In genomic region chr2:32248377-32249361, GRCm38 (mm10) we compare ENCODE assay signal across 15 mouse cellular contexts. TPM values are rescaled to one million over a fixed set of nuclear protein-coding genes. Genes with fewer than 3 reads are reported as not detected.
DNase-seq lines count a peak whose midpoint lies in the region; ATAC-seq lines count a peak whose summit lies in the region.
"Had no signal": no experiment of that assay in that cellular context is flagged by ENCODE, and none has a peak within 500 bp of the region (broad histone marks: within the 10 kb centered on the region; RNA-seq: fewer than 3 reads in every experiment).

No protein-coding gene starts in this region.

- peak; percentile 42 for DNase-seq in kidney, adult 11 months
- DNase-seq in adrenal gland, postnatal 10 days: peak; percentile 79
- DNase-seq in gastrocnemius, postnatal 10 days: peak; percentile 53
- peak; percentile 36 for DNase-seq in lung, postnatal 25 days (ENCODE audit: low spot score)
- no peak for DNase-seq in neural tube, embryonic 10.5 days (ENCODE audit: extremely low spot score, low spot score)
- DNase-seq in MN1 (ENCODE audit: low spot score): no peak
- DNase-seq: cerebellum, postnatal 10 days; layer of hippocampus, adult 9-11 months; liver, embryonic 13.5 days had no signal

- no peak overlapping the region for H3K27ac ChIP-seq in kidney, embryonic 16.5 days (ENCODE audit: low read length)
- H3K27ac ChIP-seq: intestine, embryonic 15.5 days; liver, embryonic 13.5 days; neural tube, embryonic 15.5 days had no signal

- no peaks in the 10 kb centered on the region for H3K27me3 ChIP-seq in kidney, embryonic 16.5 days (ENCODE audit: insufficient read depth, low read length)
- H3K27me3 ChIP-seq: intestine, embryonic 15.5 days; liver, embryonic 13.5 days; neural tube, embryonic 15.5 days had no signal

- no peak overlapping the region for H3K9ac ChIP-seq in kidney, embryonic 16.5 days (replicated peaks; ENCODE audit: low read length)
- H3K9ac ChIP-seq: intestine, embryonic 15.5 days; liver, embryonic 13.5 days; neural tube, embryonic 15.5 days had no signal

- H3K36me3 ChIP-seq in kidney, embryonic 16.5 days (ENCODE audit: insufficient read depth, low read length): peaks cover 47% of the 10 kb centered on the region

- WGBS in kidney, embryonic 16.5 days: 74% methylated on average over 10 of the region's 10 CpGs

- H3K4me3 ChIP-seq in kidney, embryonic 16.5 days (ENCODE audit: low read length): no peak overlapping the region
- H3K4me3 ChIP-seq: erythroblast, embryonic 14.5 days; intestine, embryonic 15.5 days; liver, embryonic 13.5 days; neural tube, embryonic 15.5 days had no signal

- H3K9me3 ChIP-seq in kidney, embryonic 16.5 days (ENCODE audit: low read length): no peaks in the 10 kb centered on the region
- H3K9me3 ChIP-seq: G1E; intestine, embryonic 15.5 days; liver, embryonic 13.5 days; neural tube, embryonic 15.5 days had no signal

- no peaks in the 10 kb centered on the region for H3K4me1 ChIP-seq in kidney, embryonic 16.5 days (ENCODE audit: insufficient read depth, low read length)
- H3K4me1 ChIP-seq: intestine, embryonic 15.5 days; liver, embryonic 13.5 days; neural tube, embryonic 15.5 days had no signal

- no peak for ATAC-seq in kidney, embryonic 16.5 days (ENCODE audit: low FRiP score, low TSS enrichment)
- no peak for ATAC-seq in megakaryocyte progenitor cell, adult 5-6 weeks (replicated peaks; ENCODE audit: poor library complexity)
- ATAC-seq: intestine, embryonic 15.5 days had no signal

- H3K4me2 ChIP-seq in kidney, embryonic 16.5 days (replicated peaks; ENCODE audit: low read depth, low read length): no peak overlapping the region
- H3K4me2 ChIP-seq: intestine, embryonic 15.5 days; liver, embryonic 13.5 days; neural tube, embryonic 15.5 days had no signal

RNA-seq across cellular contexts. Expression of gene Uck1, which starts 11.3 kb away (rescaled TPM):
- polyA plus RNA-seq in kidney, embryonic 16.5 days (2015; fragmentation: Nextera tagmentation; extraction: Ambion mirVana): 88.5 and 92.0 TPM in 2 replicates
- 100 to 1,000 TPM; 129 to 184 TPM for total RNA-seq in adrenal gland, postnatal 10 days (2021)
- 10 to 100 TPM; 18.0 to 20.2 TPM for total RNA-seq in gastrocnemius, postnatal 10 days (2021)
- total RNA-seq in megakaryocyte progenitor cell, adult 5-6 weeks (2015): 30.3 and 37.0 TPM in 2 replicates
- 25.2 and 26.9 TPM in 2 replicates for total RNA-seq in megakaryocyte progenitor cell, adult 5-6 weeks (2017)

RNA-seq across cellular contexts. Expression of gene Pomt1, which starts 12.3 kb away (rescaled TPM):
- polyA plus RNA-seq in kidney, embryonic 16.5 days (2015; fragmentation: Nextera tagmentation; extraction: Ambion mirVana): 31.6 and 32.9 TPM in 2 replicates
- 10 to 100 TPM; 29.9 to 49.3 TPM for total RNA-seq in adrenal gland, postnatal 10 days (2021)
- 10 to 100 TPM; 16.0 to 17.2 TPM for total RNA-seq in gastrocnemius, postnatal 10 days (2021)
- 18.5 and 18.8 TPM in 2 replicates for total RNA-seq in megakaryocyte progenitor cell, adult 5-6 weeks (2015)
- total RNA-seq in megakaryocyte progenitor cell, adult 5-6 weeks (2017): 32.2 and 32.6 TPM in 2 replicates

RNA-seq across cellular contexts. Expression of gene Golga2, which starts 38.5 kb away (rescaled TPM):
- polyA plus RNA-seq in kidney, embryonic 16.5 days (2015; fragmentation: Nextera tagmentation; extraction: Ambion mirVana): 26.6 and 28.0 TPM in 2 replicates
- total RNA-seq in adrenal gland, postnatal 10 days (2021): 10 to 100 TPM; 62.1 to 77.3 TPM
- 10 to 100 TPM; 71.3 to 76.5 TPM for total RNA-seq in gastrocnemius, postnatal 10 days (2021)
- total RNA-seq in megakaryocyte progenitor cell, adult 5-6 weeks (2015): 14.2 and 17.3 TPM in 2 replicates
- 50.4 and 50.7 TPM in 2 replicates for total RNA-seq in megakaryocyte progenitor cell, adult 5-6 weeks (2017)

RNA-seq across cellular contexts. Expression of gene Swi5, which starts 39.2 kb away (rescaled TPM):
- polyA plus RNA-seq in kidney, embryonic 16.5 days (2015; fragmentation: Nextera tagmentation; extraction: Ambion mirVana): 407 and 433 TPM in 2 replicates
- total RNA-seq in adrenal gland, postnatal 10 days (2021): 100 to 1,000 TPM; 248 to 255 TPM
- total RNA-seq in gastrocnemius, postnatal 10 days (2021): 100 to 1,000 TPM; 140 to 148 TPM
- 198 and 268 TPM in 2 replicates for total RNA-seq in megakaryocyte progenitor cell, adult 5-6 weeks (2015)
- total RNA-seq in megakaryocyte progenitor cell, adult 5-6 weeks (2017): 359 and 386 TPM in 2 replicates

Comparison
In these comparisons a context has a peak if more than half of its experiments do, and no peak if none do; other contexts are left out.
1. DNase-seq: peak in kidney, adult 11 months (single experiment), adrenal gland, postnatal 10 days (single experiment), gastrocnemius, postnatal 10 days (single experiment) and lung, postnatal 25 days (single experiment); none in neural tube, embryonic 10.5 days (single experiment) and MN1 (single experiment).